Mouse (Mus musculus) liver, embryonic 11.5 days (tissue): ENCODE results near the gene Sema3b. TPM values are rescaled to one million over a fixed set of nuclear protein-coding genes. Genes with fewer than 3 reads are reported as not detected.

Source experiments
- ATAC-seq: fragments of 200-750 bp; cut with Nextera tagmentation; replicated peaks from 2 replicates; pipeline ENCODE4 v1.8.0; 2017; ENCODE audit warnings: moderate number of reproducible peaks, mild to moderate bottlenecking, moderate TSS enrichment, moderate library complexity; ENCODE audit not compliant: low FRiP score
- DNase-seq: peaks from one replicate; pipeline ENCODE4 v3.0.0-alpha.2; 2017; ENCODE audit warnings: low spot score
- H3K27ac ChIP-seq: fragments of 300-500 bp; sonication (generic); 2 replicates; pipeline ENCODE4 v1.5.1; 2014; ENCODE audit warnings: mild to moderate bottlenecking, low read depth, low read length, control low read depth
- H3K27me3 ChIP-seq: fragments of 300-500 bp; sonication (generic); replicated peaks from 2 replicates; pipeline ENCODE4 v1.6.1; 2014; ENCODE audit warnings: low read length, mixed read lengths; ENCODE audit not compliant: control insufficient read depth, insufficient read depth
- H3K36me3 ChIP-seq: fragments of 300-500 bp; sonication (generic); 2 replicates; pipeline ENCODE4 v1.6.1; 2014; ENCODE audit warnings: mild to moderate bottlenecking, low read length, moderate library complexity, mixed read lengths; ENCODE audit not compliant: control insufficient read depth, insufficient read depth
- H3K4me1 ChIP-seq: fragments of 300-500 bp; sonication (generic); replicated peaks from 2 replicates; pipeline ENCODE4 v1.6.1; 2014; ENCODE audit warnings: low read length, mixed read lengths; ENCODE audit not compliant: control insufficient read depth, insufficient read depth
- H3K4me2 ChIP-seq: fragments of 300-500 bp; sonication (generic); 2 replicates; pipeline ENCODE4 v1.6.1; 2014; ENCODE audit warnings: mild to moderate bottlenecking, control low read depth, moderate library complexity
- H3K4me3 ChIP-seq: fragments of 300-500 bp; sonication (generic); 2 replicates; pipeline ENCODE4 v1.5.1; 2014; ENCODE audit warnings: low read depth, low read length, control low read depth
- H3K9ac ChIP-seq: fragments of 300-500 bp; sonication (generic); 2 replicates; pipeline ENCODE4 v1.6.1; 2014; ENCODE audit warnings: low read depth, low read length, control low read depth
- H3K9me3 ChIP-seq: fragments of 300-500 bp; sonication (generic); 2 replicates; pipeline ENCODE4 v1.6.1; 2016; ENCODE audit warnings: low read length, inconsistent platforms, mixed read lengths; ENCODE audit not compliant: control insufficient read depth
- WGBS: fragments of 180-500 bp; shearing (Covaris S2); extraction: QIAGEN DNeasy Blood & Tissue Kit; methylation state at CpG from one replicate; pipeline ENCODE4 v1.1.7; 2014; 5-methylcytosine and 5-hydroxymethylcytosine counted together
- polyA plus RNA-seq: library from polyadenylated mRNA; unstranded; fragments of >200 nt; fragmentation: Nextera tagmentation; extraction: Ambion mirVana; gene quantifications from 2 replicates; pipeline ENCODE4 v1.2.1, GENCODE M21; 2014

The Sema3b gene
- polyA plus RNA-seq, 1 experiment from 2014 or later, result 0.63 TPM

- 48% methylated on average over 23 of the region's 23 CpGs for WGBS
- H3K4me3 ChIP-seq, result no peak overlapping the region
- no peaks in the 10 kb centered on the region for H3K36me3 ChIP-seq
- H3K4me2 ChIP-seq, result no peak overlapping the region
- H3K9ac ChIP-seq, result no peak overlapping the region
- H3K27ac ChIP-seq, result no peak overlapping the region
- no peak for DNase-seq
- peaks cover 8% of the 10 kb centered on the region for H3K27me3 ChIP-seq
- no peak for ATAC-seq
- no peaks in the 10 kb centered on the region for H3K9me3 ChIP-seq
- H3K4me1 ChIP-seq, result peaks cover 21% of the 10 kb centered on the region
Measured at GRCm38 (mm10) chr9:107605041-107605661, 3.9 kb downstream of the Sema3b start.

- Histone ChIP-seq H3K4me2 (no peak overlapping the region), H3K27me3 (peaks cover 24% of the 10 kb centered on the region), H3K9me3 (no peaks in the 10 kb centered on the region), H3K9ac (no peak overlapping the region), H3K27ac (no peak overlapping the region), H3K36me3 (no peaks in the 10 kb centered on the region), H3K4me3 (no peak overlapping the region), H3K4me1 (peaks cover 15% of the 10 kb centered on the region)
- ATAC-seq, result no peak
- DNase-seq, result no peak
- WGBS, result 72% methylated on average over 6 of the region's 6 CpGs
Measured at GRCm38 (mm10) chr9:107603251-107603650, 5.8 kb downstream of the Sema3b start.

GRCm38 (mm10) chr9:107602068-107602648 lies 6.9 kb downstream of the Sema3b start:
- Histone ChIP-seq H3K36me3 (no peaks in the 10 kb centered on the region), H3K27me3 (peaks cover 24% of the 10 kb centered on the region), H3K9ac (no peak overlapping the region), H3K4me2 (peak overlapping the region; percentile 44), H3K27ac (no peak overlapping the region), H3K4me1 (peaks cover 10% of the 10 kb centered on the region), H3K4me3 (peak overlapping the region; percentile 18; the same call in 1 of the 2 replicates), H3K9me3 (no peaks in the 10 kb centered on the region)
- 7% methylated on average over 10 of the region's 10 CpGs for WGBS
- DNase-seq, result peak; percentile 91
- ATAC-seq, result peak; percentile 69

GRCm38 (mm10) chr9:107601275-107601674 lies 7.8 kb downstream of the Sema3b start:
- 85% methylated on average over 11 of the region's 11 CpGs for WGBS
- H3K4me2 ChIP-seq, result no peak overlapping the region
- no peaks in the 10 kb centered on the region for H3K36me3 ChIP-seq
- no peak for ATAC-seq
- H3K4me3 ChIP-seq, result no peak overlapping the region
- no peak for DNase-seq
- no peak overlapping the region for H3K9ac ChIP-seq
- no peaks in the 10 kb centered on the region for H3K9me3 ChIP-seq
- H3K4me1 ChIP-seq, result peaks cover 8% of the 10 kb centered on the region
- peaks cover 24% of the 10 kb centered on the region for H3K27me3 ChIP-seq
- H3K27ac ChIP-seq, result no peak overlapping the region

GRCm38 (mm10) chr9:107600745-107601144 lies 8.3 kb downstream of the Sema3b start:
- WGBS, result 70% methylated on average over 12 of the region's 12 CpGs
- Histone ChIP-seq H3K27me3 (peaks cover 24% of the 10 kb centered on the region), H3K4me3 (no peak overlapping the region), H3K36me3 (peaks cover 2% of the 10 kb centered on the region; the same call in 1 of the 2 replicates), H3K9ac (no peak overlapping the region), H3K9me3 (no peaks in the 10 kb centered on the region), H3K4me1 (peaks cover 8% of the 10 kb centered on the region), H3K4me2 (no peak overlapping the region), H3K27ac (no peak overlapping the region)
- DNase-seq (no peak), ATAC-seq (no peak)

GRCm38 (mm10) chr9:107599842-107600241 lies 9.2 kb downstream of the Sema3b start:
- Histone ChIP-seq H3K36me3 (peaks cover 3% of the 10 kb centered on the region; the same call in 1 of the 2 replicates), H3K9me3 (no peaks in the 10 kb centered on the region), H3K4me2 (no peak overlapping the region), H3K4me1 (peaks cover 4% of the 10 kb centered on the region), H3K9ac (no peak overlapping the region), H3K27ac (no peak overlapping the region), H3K27me3 (peaks cover 24% of the 10 kb centered on the region), H3K4me3 (no peak overlapping the region)
- 64% methylated on average over 14 of the region's 14 CpGs for WGBS
- no peak for DNase-seq
- no peak for ATAC-seq

GRCm38 (mm10) chr9:107599433-107599832 lies 9.6 kb downstream of the Sema3b start:
- DNase-seq, result no peak
- H3K4me1 ChIP-seq, result peaks cover 4% of the 10 kb centered on the region; the same call in 1 of the 2 replicates
- peaks cover 7% of the 10 kb centered on the region; the same call in 1 of the 2 replicates for H3K36me3 ChIP-seq
- no peak overlapping the region for H3K27ac ChIP-seq
- no peak for ATAC-seq
- H3K4me3 ChIP-seq, result no peak overlapping the region
- peaks cover 24% of the 10 kb centered on the region for H3K27me3 ChIP-seq
- H3K9ac ChIP-seq, result no peak overlapping the region
- H3K9me3 ChIP-seq, result no peaks in the 10 kb centered on the region
- 81% methylated on average over 9 of the region's 9 CpGs for WGBS
- H3K4me2 ChIP-seq, result no peak overlapping the region

- Histone ChIP-seq H3K9ac (no peak overlapping the region), H3K9me3 (no peaks in the 10 kb centered on the region), H3K36me3 (peaks cover 16% of the 10 kb centered on the region), H3K4me1 (peaks cover 4% of the 10 kb centered on the region; the same call in 1 of the 2 replicates), H3K4me2 (no peak overlapping the region), H3K27ac (no peak overlapping the region), H3K4me3 (no peak overlapping the region), H3K27me3 (peaks cover 24% of the 10 kb centered on the region)
- DNase-seq (no peak), ATAC-seq (no peak)
- 66% methylated on average over 5 of the region's 5 CpGs for WGBS
Measured at GRCm38 (mm10) chr9:107598385-107598784, 10.6 kb downstream of the Sema3b start.
